21 mouse cellular contexts compared by ENCODE assay signal in the genomic region with DNA sequence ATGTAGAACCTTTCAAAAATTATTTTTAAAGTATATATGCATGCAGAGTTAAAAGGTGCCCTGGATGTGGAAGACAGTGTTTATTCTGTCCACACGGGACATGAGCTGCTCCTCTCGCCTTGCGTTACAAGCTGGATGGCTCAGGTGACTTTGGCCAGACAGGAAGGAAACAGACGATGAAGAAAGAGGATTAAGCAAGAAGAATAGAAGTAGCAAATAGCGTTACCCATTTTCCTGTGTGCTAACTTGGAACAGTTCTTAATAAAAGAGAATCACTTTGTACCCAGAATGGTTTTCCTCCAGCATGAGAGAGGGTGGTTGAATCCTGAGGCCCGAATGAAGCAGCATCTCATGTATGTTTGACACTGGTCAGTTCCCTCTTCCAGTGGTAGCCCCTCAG.
A peak's percentile ranks its signal among the peaks of the same experiment; 100 is the strongest.
DNase-seq lines count a peak whose midpoint lies in the region; ATAC-seq and TF ChIP-seq lines count a peak whose summit lies in the region.
"Had no signal": no experiment of that assay in that cellular context is flagged by ENCODE, and none has a peak within 500 bp of the region (broad histone marks: within the 10 kb centered on the region; RNA-seq: fewer than 3 reads in every experiment).

No protein-coding gene starts in this region.

- intact Hi-C loops in heart, adult 2 months (cut with DNase I), result loop anchor here (2.0 to 5.0 kb wide), 6 partner anchors 22 to 224 kb away; no protein-coding TSS in a partner anchor
- intact Hi-C loops in heart, postnatal 14 days (cut with DNase I), result loop anchor here (2.0 to 10.0 kb wide), 4 partner anchors 76 to 314 kb away; no protein-coding TSS in a partner anchor

- H3K9me3 ChIP-seq in intestine, postnatal 0 days (ENCODE audit: control insufficient read depth), result no peaks in the 10 kb centered on the region
- H3K9me3 ChIP-seq in intestine, embryonic 15.5 days, result no peaks in the 10 kb centered on the region
- no peaks in the 10 kb centered on the region for H3K9me3 ChIP-seq in lung, embryonic 15.5 days
- H3K9me3 ChIP-seq: embryonic facial prominence, embryonic 15.5 days; G1E; limb, embryonic 10.5 days; midbrain, embryonic 10.5 days had no signal

- TF ChIP-seq POLR2A in heart, adult 2 months (IDR thresholded peaks at IDR 0.05; ENCODE audit: insufficient read depth, low read depth, low read length), result no peak

- peak overlapping the region; percentile 82 for H3K27ac ChIP-seq in heart, adult 2 months
- 0 out of 2 replicates have a peak overlapping the region, but pooled peaks have one; percentile 28 for H3K27ac ChIP-seq in intestine, postnatal 0 days (ENCODE audit: low read depth, low read length)
- H3K27ac ChIP-seq in intestine, embryonic 15.5 days, result no peak overlapping the region
- peak overlapping the region; percentile 29; the same call in 1 of the 2 replicates for H3K27ac ChIP-seq in lung, embryonic 15.5 days
- peak overlapping the region; percentile 96 for H3K27ac ChIP-seq in brown adipose tissue, adult 24 weeks (replicated peaks; ENCODE audit: low read depth, low read length)
- H3K27ac ChIP-seq: embryonic facial prominence, embryonic 15.5 days; left cerebral cortex, adult 2 months; limb, embryonic 10.5 days had no signal

- no peak for DNase-seq in heart, adult 2 months
- no peak for DNase-seq in heart, postnatal 14 days
- DNase-seq in lung, postnatal 10 days, result no peak
- DNase-seq in ovary, postnatal 36 days (ENCODE audit: low spot score), result no peak
- DNase-seq: cerebellum, adult 11-12 months; cerebellum, postnatal 14 days; layer of hippocampus, adult 9-11 months; right cerebral cortex, adult 18-20 months; thymus, postnatal 14 days had no signal

- no peak overlapping the region for H3K9ac ChIP-seq in heart, adult 2 months (ENCODE audit: low read depth, low read length)
- no peak overlapping the region for H3K9ac ChIP-seq in intestine, postnatal 0 days (ENCODE audit: low read depth, low read length)
- no peak overlapping the region for H3K9ac ChIP-seq in intestine, embryonic 15.5 days
- no peak overlapping the region for H3K9ac ChIP-seq in lung, embryonic 15.5 days
- H3K9ac ChIP-seq: embryonic facial prominence, embryonic 15.5 days; lung, embryonic 14.5 days had no signal

- H3K4me2 ChIP-seq in intestine, postnatal 0 days (replicated peaks; ENCODE audit: low read depth), result no peak overlapping the region
- H3K4me2 ChIP-seq in intestine, embryonic 15.5 days (replicated peaks), result no peak overlapping the region
- H3K4me2 ChIP-seq in lung, embryonic 15.5 days, result no peak overlapping the region
- H3K4me2 ChIP-seq: embryonic facial prominence, embryonic 15.5 days; lung, embryonic 14.5 days had no signal

- H3K36me3 ChIP-seq in heart, adult 2 months (ENCODE audit: control insufficient read depth, insufficient read depth, low read length), result no peaks in the 10 kb centered on the region
- H3K36me3 ChIP-seq in intestine, postnatal 0 days (ENCODE audit: control insufficient read depth, insufficient read depth), result no peaks in the 10 kb centered on the region
- H3K36me3 ChIP-seq in intestine, embryonic 15.5 days, result no peaks in the 10 kb centered on the region
- no peaks in the 10 kb centered on the region for H3K36me3 ChIP-seq in lung, embryonic 15.5 days
- H3K36me3 ChIP-seq: embryonic facial prominence, embryonic 15.5 days; G1E; limb, embryonic 10.5 days; midbrain, embryonic 10.5 days had no signal

- no peak for TF ChIP-seq CTCF in heart, adult 2 months (IDR thresholded peaks at IDR 0.05)
- no peak for TF ChIP-seq CTCF in intestine, postnatal 0 days (IDR thresholded peaks at IDR 0.05; ENCODE audit: low read depth)

- H3K4me1 ChIP-seq in heart, adult 2 months (ENCODE audit: control insufficient read depth, insufficient read depth, low read length), result peaks cover 12% of the 10 kb centered on the region
- no peaks in the 10 kb centered on the region for H3K4me1 ChIP-seq in intestine, postnatal 0 days (replicated peaks; ENCODE audit: control insufficient read depth, insufficient read depth, low read length)
- H3K4me1 ChIP-seq in intestine, embryonic 15.5 days (replicated peaks), result no peaks in the 10 kb centered on the region
- no peaks in the 10 kb centered on the region for H3K4me1 ChIP-seq in lung, embryonic 15.5 days
- peaks cover 13% of the 10 kb centered on the region; the same call in 1 of the 2 replicates for H3K4me1 ChIP-seq in brown adipose tissue, adult 24 weeks (ENCODE audit: control insufficient read depth, insufficient read depth, insufficient read length, low read length)
- H3K4me1 ChIP-seq: limb, embryonic 10.5 days had no signal

- WGBS in heart, adult 2 months, result 64% methylated on average over 6 of the region's 6 CpGs
- WGBS in intestine, postnatal 0 days, result 90% methylated on average over 6 of the region's 6 CpGs
- 78% methylated on average over 6 of the region's 6 CpGs for WGBS in intestine, embryonic 15.5 days
- 79% methylated on average over 6 of the region's 6 CpGs for WGBS in lung, embryonic 15.5 days

- no peak for TF ChIP-seq EP300 in heart, adult 2 months (IDR thresholded peaks at IDR 0.05; ENCODE audit: insufficient read depth, low read depth, low read length)

- ATAC-seq in intestine, postnatal 0 days, result no peak
- no peak for ATAC-seq in intestine, embryonic 15.5 days
- no peak for ATAC-seq in lung, embryonic 15.5 days (ENCODE audit: borderline replicate concordance, extremely low read depth, low FRiP score, low TSS enrichment)
- ATAC-seq: activated CD4-positive, CD25-positive, alpha-beta regulatory T cell, adult 4 months; forebrain, embryonic 16.5 days had no signal

- H3K4me3 ChIP-seq in heart, adult 2 months, result no peak overlapping the region
- H3K4me3 ChIP-seq in intestine, postnatal 0 days (ENCODE audit: low read depth, low read length), result no peak overlapping the region
- H3K4me3 ChIP-seq in intestine, embryonic 15.5 days (replicated peaks), result no peak overlapping the region
- no peak overlapping the region for H3K4me3 ChIP-seq in lung, embryonic 15.5 days
- no peak overlapping the region for H3K4me3 ChIP-seq in brown adipose tissue, adult 24 weeks (ENCODE audit: insufficient read depth, low read depth, low read length)
- H3K4me3 ChIP-seq: embryonic facial prominence, embryonic 15.5 days; left cerebral cortex, adult 2 months; limb, embryonic 10.5 days; midbrain, embryonic 10.5 days had no signal

- no peaks in the 10 kb centered on the region for H3K27me3 ChIP-seq in heart, adult 2 months (ENCODE audit: control insufficient read depth, insufficient read depth, low read length)
- no peaks in the 10 kb centered on the region for H3K27me3 ChIP-seq in intestine, postnatal 0 days (replicated peaks; ENCODE audit: control insufficient read depth, insufficient read depth, low read length)
- H3K27me3 ChIP-seq in intestine, embryonic 15.5 days (replicated peaks), result no peaks in the 10 kb centered on the region
- H3K27me3 ChIP-seq in lung, embryonic 15.5 days, result no peaks in the 10 kb centered on the region
- H3K27me3 ChIP-seq: embryonic facial prominence, embryonic 15.5 days had no signal

- H3K79me2 ChIP-seq in heart, adult 2 months (replicated peaks; ENCODE audit: control insufficient read depth, insufficient read depth, low read length), result no peaks in the 10 kb centered on the region
